Mouse (Mus musculus) myocyte (in vitro differentiated cells): ENCODE data around the gene Ccdc47. TPM values are rescaled to one million over a fixed set of nuclear protein-coding genes. Genes with fewer than 3 reads are reported as not detected.

Experiments used
- H3K27me3 ChIP-seq: one replicate; pipeline ENCODE4 v1.6.1; 2011; ENCODE audit not compliant: control insufficient read depth, insufficient read depth, insufficient read length
- H3K36me3 ChIP-seq: one replicate; pipeline ENCODE4 v1.6.1; 2011; ENCODE audit not compliant: control insufficient read depth, insufficient read depth
- H3K4me2 ChIP-seq: one replicate; pipeline ENCODE4 v1.6.1; 2011; ENCODE audit warnings: low read depth, control low read depth
- H3K4me3 ChIP-seq: one replicate; pipeline ENCODE4 v1.5.1; 2011; ENCODE audit warnings: mild to moderate bottlenecking, control low read depth, moderate library complexity
- H3K79me2 ChIP-seq: one replicate; pipeline ENCODE4 v1.6.1; 2011; ENCODE audit not compliant: control insufficient read depth, insufficient read depth
- H3ac ChIP-seq: one replicate; pipeline ENCODE4 v1.6.1; 2011; ENCODE audit not compliant: control insufficient read depth, insufficient read length
- CEBPB ChIP-seq: IDR thresholded peaks from 2 replicates; pipeline ENCODE4 v1.6.1; 2011; ENCODE audit warnings: mild to moderate bottlenecking, moderate library complexity; ENCODE audit not compliant: poor library complexity, insufficient read depth, severe bottlenecking
- E2F4 ChIP-seq: IDR thresholded peaks from one replicate; pipeline ENCODE4 v1.6.1; 2011; ENCODE audit warnings: mild to moderate bottlenecking, control low read depth, moderate library complexity; ENCODE audit not compliant: insufficient read depth
- MAX ChIP-seq: IDR thresholded peaks from one replicate; pipeline ENCODE4 v1.6.1; 2011; ENCODE audit warnings: low read depth, mild to moderate bottlenecking, control low read depth
- MYOD1 ChIP-seq, 3 experiments: IDR thresholded peaks; one replicate each; pipeline ENCODE4 v1.6.1; 2011; ENCODE audit warnings: control low read depth in 2 of 3, low read depth in 2 of 3, mild to moderate bottlenecking in 2 of 3, moderate library complexity in 1 of 3; ENCODE audit not compliant: insufficient read length in 2 of 3, control insufficient read depth in 1 of 3
- MYOG ChIP-seq, 3 experiments: IDR thresholded peaks; one replicate each; pipeline ENCODE4 v1.6.1; 2011; ENCODE audit warnings: control low read depth in 2 of 3, low read depth in 2 of 3, mild to moderate bottlenecking in 2 of 3; ENCODE audit not compliant: insufficient read length in 2 of 3, control insufficient read depth in 1 of 3, insufficient read depth in 1 of 3
- POLR2A ChIP-seq: IDR thresholded peaks from one replicate; pipeline ENCODE4 v1.6.1; 2011; ENCODE audit warnings: low read depth, mild to moderate bottlenecking, control low read depth, moderate library complexity; ENCODE audit not compliant: insufficient read length
- POLR2AphosphoS2 ChIP-seq: IDR thresholded peaks from one replicate; pipeline ENCODE4 v1.6.1; 2011; ENCODE audit warnings: low read depth, control low read depth; ENCODE audit not compliant: insufficient read length
- REST ChIP-seq: IDR thresholded peaks from one replicate; pipeline ENCODE4 v1.6.1; 2011; ENCODE audit warnings: mild to moderate bottlenecking, control low read depth, moderate library complexity; ENCODE audit not compliant: insufficient read depth, insufficient read length
- SRF ChIP-seq: IDR thresholded peaks from one replicate; pipeline ENCODE4 v1.6.1; 2011; ENCODE audit warnings: low read depth; ENCODE audit not compliant: control insufficient read depth, insufficient read length
- TCF12 ChIP-seq: IDR thresholded peaks from one replicate; pipeline ENCODE4 v1.6.1; 2011; ENCODE audit warnings: mild to moderate bottlenecking, control low read depth; ENCODE audit not compliant: poor library complexity, insufficient read depth, severe bottlenecking
- TCF3 ChIP-seq: IDR thresholded peaks from one replicate; pipeline ENCODE4 v1.6.1; 2011; ENCODE audit warnings: low read depth, control low read depth; ENCODE audit not compliant: insufficient read length
- USF1 ChIP-seq: IDR thresholded peaks from one replicate; pipeline ENCODE4 v1.6.1; 2011; ENCODE audit warnings: low read depth, mild to moderate bottlenecking, control low read depth, moderate library complexity
- polyA plus RNA-seq: library from polyadenylated mRNA; unstranded; fragments of >200 nt; fragmentation: generic; extraction: Trizol; gene quantifications from one replicate; pipeline ENCODE4 v1.2.1, GENCODE M21; 2012; ENCODE audit warnings: missing spikeins

The Ccdc47 gene
- polyA plus RNA-seq, 1 experiment, result 31.6 TPM

DNA sequence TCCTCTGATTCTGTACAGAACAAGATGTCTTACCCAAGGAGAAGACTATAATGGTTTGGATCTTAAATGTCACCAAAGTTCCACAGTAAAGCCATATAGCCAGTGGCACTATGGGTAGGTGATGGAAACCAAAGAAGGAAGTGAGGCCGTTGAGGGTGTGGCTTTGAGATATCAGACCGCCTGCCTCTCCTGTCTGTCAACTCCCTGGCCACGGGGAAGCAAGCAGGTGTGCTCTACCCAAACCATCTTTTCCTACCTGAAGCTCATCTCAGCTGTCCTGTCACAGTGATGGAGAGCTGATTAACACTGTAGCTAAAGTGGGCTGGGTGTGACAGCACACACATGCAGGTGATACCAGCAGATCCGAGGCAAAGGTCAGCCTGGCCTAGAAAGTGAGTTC is 17.9 kb downstream of the Ccdc47 start:
- no peak overlapping the region for H3ac ChIP-seq
- H3K36me3 ChIP-seq, result peaks cover 61% of the 10 kb centered on the region

GRCm38 (mm10) chr11:106195341-106195740 is 20.8 kb downstream of the Ccdc47 start:
- no peak for TF ChIP-seq E2F4
- no peak for TF ChIP-seq SRF
- no peak for TF ChIP-seq MYOD1 (IDR thresholded peaks at IDR 0.05; ENCODE audit: control insufficient read depth in 1 of 3, insufficient read length in 2 of 3, low read depth in 2 of 3)
- no peak for TF ChIP-seq MAX
- no peak for TF ChIP-seq CEBPB
- no peak for TF ChIP-seq REST
- no peak for TF ChIP-seq POLR2AphosphoS2
- no peak for TF ChIP-seq USF1
- TF ChIP-seq POLR2A, result no peak
- no peak for TF ChIP-seq MYOG (IDR thresholded peaks at IDR 0.05; ENCODE audit: control insufficient read depth in 1 of 3, insufficient read depth in 1 of 3, insufficient read length in 2 of 3, low read depth in 2 of 3)
- TF ChIP-seq TCF3, result no peak
- no peak for TF ChIP-seq TCF12
- Histone ChIP-seq H3ac (no peak overlapping the region), H3K79me2 (peaks cover 10% of the 10 kb centered on the region), H3K36me3 (peaks cover 33% of the 10 kb centered on the region), H3K27me3 (no peaks in the 10 kb centered on the region), H3K4me3 (no peak overlapping the region), H3K4me2 (no peak overlapping the region)

More for the DNA sequence above, 17.9 kb downstream of the Ccdc47 start:
- H3K79me2 ChIP-seq, result no peaks in the 10 kb centered on the region
- no peaks in the 10 kb centered on the region for H3K27me3 ChIP-seq
- TF ChIP-seq MAX, result no peak
- TF ChIP-seq REST, result no peak
- TF ChIP-seq SRF, result no peak
- no peak for TF ChIP-seq POLR2A
- no peak for TF ChIP-seq MYOG (IDR thresholded peaks at IDR 0.05; ENCODE audit: control insufficient read depth in 1 of 3, insufficient read depth in 1 of 3, insufficient read length in 2 of 3, low read depth in 2 of 3)
- TF ChIP-seq POLR2AphosphoS2, result no peak
- TF ChIP-seq CEBPB, result no peak
- TF ChIP-seq TCF12, result no peak
- no peak for TF ChIP-seq MYOD1 (IDR thresholded peaks at IDR 0.05; ENCODE audit: control insufficient read depth in 1 of 3, insufficient read length in 2 of 3, low read depth in 2 of 3)
- TF ChIP-seq USF1, result no peak
- TF ChIP-seq E2F4, result no peak
- no peak overlapping the region for H3K4me3 ChIP-seq
- no peak overlapping the region for H3K4me2 ChIP-seq

- no peaks in the 10 kb centered on the region for H3K27me3 ChIP-seq
- H3ac ChIP-seq, result no peak overlapping the region
- peaks cover 10% of the 10 kb centered on the region for H3K79me2 ChIP-seq
- no peak overlapping the region for H3K4me2 ChIP-seq
- no peak overlapping the region for H3K4me3 ChIP-seq
- TF ChIP-seq POLR2AphosphoS2 (peak; percentile 53), SRF (no peak)
- peaks cover 33% of the 10 kb centered on the region for H3K36me3 ChIP-seq
Observed at GRCm38 (mm10) chr11:106194891-106195290, 21.3 kb downstream of the Ccdc47 start.

DNA sequence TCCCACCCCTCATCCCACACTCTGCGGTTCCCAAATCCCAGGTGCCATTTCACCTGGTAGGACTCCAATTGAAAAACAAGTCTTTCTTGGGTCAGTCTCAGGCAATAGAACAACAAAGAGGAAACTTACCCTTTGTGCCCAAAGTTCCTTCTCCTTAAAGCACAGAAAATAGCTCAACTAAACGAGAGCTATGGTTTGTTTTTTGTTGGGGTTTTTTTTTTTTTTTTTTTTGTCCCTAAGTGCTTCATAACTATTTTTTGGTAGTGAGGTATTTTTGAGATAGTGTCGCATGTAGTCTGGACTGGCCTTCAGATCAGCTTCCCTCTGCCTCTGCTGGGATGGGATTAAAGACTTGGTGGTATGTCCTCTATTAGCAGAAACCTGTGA is 22.0 kb downstream of the Ccdc47 start:
- Histone ChIP-seq H3K4me2 (peak overlapping the region; percentile 86), H3K36me3 (peaks cover 32% of the 10 kb centered on the region), H3ac (peak overlapping the region; percentile 26), H3K27me3 (no peaks in the 10 kb centered on the region), H3K79me2 (peaks cover 10% of the 10 kb centered on the region), H3K4me3 (peak overlapping the region; percentile 67)
- no peak for TF ChIP-seq MAX
- no peak for TF ChIP-seq POLR2AphosphoS2
- no peak for TF ChIP-seq REST
- TF ChIP-seq SRF, result no peak
- TF ChIP-seq CEBPB, result no peak
- TF ChIP-seq E2F4, result no peak
- TF ChIP-seq MYOG (IDR thresholded peaks at IDR 0.05; ENCODE audit: control insufficient read depth in 1 of 3, insufficient read depth in 1 of 3, insufficient read length in 2 of 3, low read depth in 2 of 3), result no peak
- TF ChIP-seq MYOD1 (IDR thresholded peaks at IDR 0.05; ENCODE audit: control insufficient read depth in 1 of 3, insufficient read length in 2 of 3, low read depth in 2 of 3), result no peak
- no peak for TF ChIP-seq TCF3
- TF ChIP-seq USF1, result no peak
- TF ChIP-seq TCF12, result no peak
- TF ChIP-seq POLR2A, result no peak

DNA sequence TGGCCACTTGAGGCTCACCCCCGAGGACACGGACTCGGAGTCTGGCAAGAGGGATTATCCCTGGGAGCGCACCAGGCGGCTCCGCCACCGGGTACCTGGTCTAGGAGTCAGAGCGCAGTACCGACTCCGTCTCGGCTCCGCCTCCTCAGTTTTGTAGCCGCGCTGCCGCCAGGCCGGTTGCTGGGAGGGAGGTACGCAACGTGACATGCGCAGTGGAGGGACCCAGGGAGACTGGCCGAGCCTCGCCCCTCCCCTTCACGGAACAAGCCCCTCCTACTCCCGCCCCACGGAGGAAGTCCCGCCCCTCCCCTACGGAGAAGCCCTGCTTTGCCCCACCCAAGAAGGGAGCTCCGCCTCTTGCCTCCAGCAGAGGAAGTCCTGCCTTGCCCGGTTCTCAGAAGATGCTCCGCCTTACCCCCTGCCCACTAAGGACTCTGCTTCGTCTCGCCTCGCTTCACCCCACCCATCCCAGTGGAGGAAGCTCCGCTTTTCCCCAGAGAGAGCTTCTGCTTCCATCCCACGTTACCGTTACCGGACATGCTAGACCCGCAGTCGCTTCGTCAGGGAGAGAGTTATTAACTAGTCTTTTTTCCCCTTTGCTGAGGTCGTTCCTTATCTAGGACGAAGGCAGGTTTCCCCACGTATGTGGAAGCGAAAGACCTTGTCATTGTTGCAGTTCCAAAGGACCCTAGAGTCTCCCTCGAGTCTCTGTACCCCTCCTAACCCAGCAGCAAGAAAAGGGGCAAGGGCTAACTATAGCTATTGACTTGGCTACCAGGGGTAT is 22.6 kb downstream of the Ccdc47 start:
- TF ChIP-seq TCF12, result no peak
- TF ChIP-seq POLR2AphosphoS2, result peak; percentile 95
- peak; percentile 64 for TF ChIP-seq POLR2A
- TF ChIP-seq MYOG (IDR thresholded peaks at IDR 0.05; ENCODE audit: control insufficient read depth in 1 of 3, insufficient read depth in 1 of 3, insufficient read length in 2 of 3, low read depth in 2 of 3), result peak in 1 of 3 experiments; percentile 5
- TF ChIP-seq E2F4, result no peak
- peak; percentile 26 for TF ChIP-seq SRF
- peak overlapping the region; percentile 98 for H3K4me2 ChIP-seq

More for the DNA sequence above, 22.6 kb downstream of the Ccdc47 start:
- Histone ChIP-seq H3K79me2 (peaks cover 10% of the 10 kb centered on the region), H3K4me3 (peak overlapping the region; percentile 67), H3ac (peak overlapping the region; percentile 26), H3K36me3 (peaks cover 26% of the 10 kb centered on the region), H3K27me3 (no peaks in the 10 kb centered on the region)
